Mouse (Mus musculus) embryonic facial prominence, embryonic 13.5 days (tissue): ENCODE results near the gene Rpl9-ps6. TPM values are rescaled to one million over a fixed set of nuclear protein-coding genes. Genes with fewer than 3 reads are reported as not detected.

ENCODE experiments used
- ATAC-seq: fragments of 200-750 bp; cut with Nextera tagmentation; 2 replicates; pipeline ENCODE4 v1.8.0; 2017; ENCODE audit warnings: low read depth; ENCODE audit not compliant: insufficient number of reproducible peaks, insufficient read depth, low FRiP score, low TSS enrichment
- H3K27ac ChIP-seq: fragments of 300-500 bp; sonication (generic); 2 replicates; pipeline ENCODE4 v1.5.1; 2015; ENCODE audit warnings: moderate library complexity, mild to moderate bottlenecking, inconsistent platforms
- H3K27me3 ChIP-seq: fragments of 300-500 bp; sonication (generic); 2 replicates; pipeline ENCODE4 v1.6.1; 2015; ENCODE audit warnings: mild to moderate bottlenecking, inconsistent platforms
- H3K36me3 ChIP-seq: fragments of 300-500 bp; sonication (generic); 2 replicates; pipeline ENCODE4 v1.6.1; 2015; ENCODE audit warnings: mild to moderate bottlenecking, inconsistent platforms
- H3K4me1 ChIP-seq: fragments of 300-500 bp; sonication (generic); 2 replicates; pipeline ENCODE4 v1.6.1; 2015; ENCODE audit warnings: inconsistent platforms
- H3K4me2 ChIP-seq: fragments of 300-500 bp; sonication (generic); 2 replicates; pipeline ENCODE4 v1.6.1; 2015; ENCODE audit warnings: moderate library complexity, mild to moderate bottlenecking, inconsistent platforms
- H3K4me3 ChIP-seq: fragments of 300-500 bp; sonication (generic); 2 replicates; pipeline ENCODE4 v1.5.1; 2015; ENCODE audit warnings: mild to moderate bottlenecking, inconsistent platforms
- H3K9ac ChIP-seq: fragments of 300-500 bp; sonication (generic); 2 replicates; pipeline ENCODE4 v1.6.1; 2015; ENCODE audit warnings: mild to moderate bottlenecking, inconsistent platforms
- H3K9me3 ChIP-seq: fragments of 300-500 bp; sonication (generic); 2 replicates; pipeline ENCODE4 v1.6.1; 2016; ENCODE audit warnings: inconsistent platforms
- WGBS: fragments of 180-500 bp; shearing (Covaris S2); methylation state at CpG from one replicate; pipeline ENCODE4 v1.1.7; 2015; ENCODE audit warnings: mixed read lengths; 5-methylcytosine and 5-hydroxymethylcytosine counted together
- polyA plus RNA-seq: library from polyadenylated mRNA; unstranded; fragments of >200 nt; fragmentation: Nextera tagmentation; extraction: Ambion mirVana; gene quantifications from 2 replicates; pipeline ENCODE4 v1.2.1, GENCODE M21; 2015

Gene Rpl9-ps6
- polyA plus RNA-seq, 1 experiment from 2014 or later = 151 TPM

- H3K9ac ChIP-seq = no peak overlapping the region
- H3K4me1 ChIP-seq = no peaks in the 10 kb centered on the region
- no peak overlapping the region for H3K27ac ChIP-seq
- no peak for ATAC-seq
- WGBS = 77% methylated on average over 4 of the region's 4 CpGs
- H3K4me2 ChIP-seq = no peak overlapping the region
- no peaks in the 10 kb centered on the region for H3K36me3 ChIP-seq
- H3K27me3 ChIP-seq = no peaks in the 10 kb centered on the region
- peaks cover 3% of the 10 kb centered on the region; the same call in 1 of the 2 replicates for H3K9me3 ChIP-seq
- H3K4me3 ChIP-seq = no peak overlapping the region
These were observed 14.1 kb downstream of the Rpl9-ps6 start for GRCm38 (mm10) chr19:32452231-32452630.

DNA sequence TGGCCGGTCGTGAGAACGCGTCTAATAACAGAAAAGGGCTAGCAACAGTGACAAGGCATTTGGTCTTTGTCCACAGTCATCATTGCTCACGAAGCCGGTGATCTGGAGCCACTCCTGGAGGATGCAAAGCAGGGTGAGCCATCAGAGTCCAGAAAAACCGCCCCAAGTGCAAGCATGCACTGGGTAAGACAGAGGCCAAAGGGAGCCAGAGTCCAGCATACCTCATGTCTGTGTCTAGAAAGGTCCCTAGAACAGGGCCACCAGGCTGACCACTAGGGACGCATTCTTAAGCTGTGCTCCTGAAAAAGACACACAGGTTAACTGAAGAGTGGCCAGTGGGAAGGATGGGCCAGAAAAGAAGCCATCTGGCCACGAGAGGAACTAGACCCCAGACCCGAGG, 17.4 kb downstream of the Rpl9-ps6 start:
- Histone ChIP-seq H3K4me3 (no peak overlapping the region), H3K4me2 (no peak overlapping the region), H3K36me3 (no peaks in the 10 kb centered on the region), H3K9ac (no peak overlapping the region), H3K9me3 (peaks cover 3% of the 10 kb centered on the region; the same call in 1 of the 2 replicates), H3K4me1 (no peaks in the 10 kb centered on the region), H3K27me3 (no peaks in the 10 kb centered on the region), H3K27ac (no peak overlapping the region)
- ATAC-seq = no peak
- 96% methylated on average over 10 of the region's 10 CpGs for WGBS

DNA sequence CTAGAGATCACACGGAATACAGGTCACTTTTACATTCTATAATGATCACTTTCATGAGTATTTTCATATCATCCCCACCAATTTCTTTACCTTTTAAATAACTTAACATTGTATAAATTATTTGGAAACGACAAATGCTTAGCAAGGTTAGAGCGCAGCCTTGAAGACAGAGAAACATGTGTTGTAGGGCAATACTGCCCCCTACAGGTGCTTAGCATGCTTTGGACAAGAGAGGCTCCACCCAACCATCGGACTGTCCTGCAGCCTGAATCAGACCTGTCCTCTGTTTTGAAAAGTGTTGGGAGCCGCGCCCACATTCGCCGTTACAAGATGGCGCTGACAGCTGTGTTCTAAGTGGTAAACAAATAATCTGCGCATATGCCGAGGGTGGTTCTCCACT, 24.8 kb downstream of the Rpl9-ps6 start:
- no peaks in the 10 kb centered on the region for H3K36me3 ChIP-seq
- no peak overlapping the region for H3K9ac ChIP-seq
- no peak overlapping the region for H3K4me3 ChIP-seq
- 95% methylated on average over 9 of the region's 11 CpGs for WGBS
- H3K27ac ChIP-seq = no peak overlapping the region
- no peaks in the 10 kb centered on the region for H3K27me3 ChIP-seq
- no peak overlapping the region for H3K4me2 ChIP-seq
- peaks cover 5% of the 10 kb centered on the region; the same call in 1 of the 2 replicates for H3K9me3 ChIP-seq
- ATAC-seq = no peak
- no peaks in the 10 kb centered on the region for H3K4me1 ChIP-seq

- Histone ChIP-seq H3K9me3 (peaks cover 5% of the 10 kb centered on the region; the same call in 1 of the 2 replicates), H3K4me2 (no peak overlapping the region), H3K9ac (no peak overlapping the region), H3K36me3 (no peaks in the 10 kb centered on the region), H3K4me3 (no peak overlapping the region), H3K4me1 (no peaks in the 10 kb centered on the region), H3K27me3 (no peaks in the 10 kb centered on the region), H3K27ac (no peak overlapping the region)
- WGBS = 86% methylated on average over 2 of the region's 2 CpGs
- ATAC-seq = no peak
These were observed 27.0 kb downstream of the Rpl9-ps6 start for GRCm38 (mm10) chr19:32439356-32439755.

DNA sequence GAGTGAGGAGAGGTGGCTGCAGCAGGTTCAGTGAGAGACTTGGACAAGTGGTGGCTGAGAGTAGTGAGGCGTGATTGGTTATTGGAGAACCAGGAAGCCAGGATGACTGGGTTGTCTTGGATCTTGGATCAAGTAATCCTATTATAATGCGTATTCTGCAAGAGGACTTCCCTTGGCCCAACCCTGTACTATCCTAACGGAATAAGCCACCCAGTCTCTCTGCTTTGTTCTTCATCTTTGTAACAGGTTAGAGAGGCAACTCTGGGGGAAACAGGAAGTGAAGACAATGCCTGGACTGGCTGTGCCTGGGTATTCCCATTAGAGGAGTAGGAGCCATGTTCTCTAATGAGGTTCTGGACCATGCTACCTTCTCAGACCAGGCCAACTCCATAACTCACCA, 40.5 kb downstream of the Rpl9-ps6 start:
- no peak for ATAC-seq
- Histone ChIP-seq H3K27ac (no peak overlapping the region), H3K9ac (no peak overlapping the region), H3K4me2 (no peak overlapping the region), H3K36me3 (no peaks in the 10 kb centered on the region), H3K27me3 (no peaks in the 10 kb centered on the region), H3K4me1 (no peaks in the 10 kb centered on the region), H3K4me3 (no peak overlapping the region), H3K9me3 (no peaks in the 10 kb centered on the region)
- 85% methylated on average over 3 of the region's 3 CpGs for WGBS

GRCm38 (mm10) chr19:32424706-32425105, 41.7 kb downstream of the Rpl9-ps6 start:
- H3K4me2 ChIP-seq = no peak overlapping the region
- H3K27ac ChIP-seq = no peak overlapping the region
- H3K4me3 ChIP-seq = no peak overlapping the region
- no peaks in the 10 kb centered on the region for H3K4me1 ChIP-seq
- H3K36me3 ChIP-seq = no peaks in the 10 kb centered on the region
- ATAC-seq = no peak; the same call in 1 of the 2 replicates
- WGBS = 88% methylated on average over 3 of the region's 3 CpGs
- no peak overlapping the region for H3K9ac ChIP-seq
- no peaks in the 10 kb centered on the region for H3K27me3 ChIP-seq
- H3K9me3 ChIP-seq = no peaks in the 10 kb centered on the region

DNA sequence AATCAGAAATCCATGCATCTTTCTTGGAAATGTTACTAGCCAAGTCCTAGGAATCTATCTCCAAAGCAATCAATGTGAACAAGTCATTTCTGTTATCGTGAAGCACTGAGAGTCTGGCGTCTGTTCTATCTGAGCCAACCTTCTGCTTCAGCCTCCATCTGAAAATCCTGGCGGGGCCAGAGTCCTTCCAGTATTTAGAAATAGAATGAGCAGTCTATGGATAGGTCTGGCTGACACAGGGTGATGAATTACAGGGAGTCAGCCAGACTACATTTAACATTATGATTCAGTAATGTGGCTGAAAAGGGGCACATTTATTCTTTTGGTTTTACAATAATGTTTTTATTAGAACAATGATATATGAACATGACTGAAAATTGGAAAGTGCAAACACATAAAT, 47.3 kb downstream of the Rpl9-ps6 start:
- Histone ChIP-seq H3K9me3 (no peaks in the 10 kb centered on the region), H3K27ac (no peak overlapping the region), H3K4me1 (no peaks in the 10 kb centered on the region), H3K36me3 (no peaks in the 10 kb centered on the region), H3K4me3 (no peak overlapping the region), H3K9ac (no peak overlapping the region), H3K4me2 (no peak overlapping the region), H3K27me3 (no peaks in the 10 kb centered on the region)
- WGBS = 77% methylated on average over 3 of the region's 3 CpGs
- no peak for ATAC-seq

DNA sequence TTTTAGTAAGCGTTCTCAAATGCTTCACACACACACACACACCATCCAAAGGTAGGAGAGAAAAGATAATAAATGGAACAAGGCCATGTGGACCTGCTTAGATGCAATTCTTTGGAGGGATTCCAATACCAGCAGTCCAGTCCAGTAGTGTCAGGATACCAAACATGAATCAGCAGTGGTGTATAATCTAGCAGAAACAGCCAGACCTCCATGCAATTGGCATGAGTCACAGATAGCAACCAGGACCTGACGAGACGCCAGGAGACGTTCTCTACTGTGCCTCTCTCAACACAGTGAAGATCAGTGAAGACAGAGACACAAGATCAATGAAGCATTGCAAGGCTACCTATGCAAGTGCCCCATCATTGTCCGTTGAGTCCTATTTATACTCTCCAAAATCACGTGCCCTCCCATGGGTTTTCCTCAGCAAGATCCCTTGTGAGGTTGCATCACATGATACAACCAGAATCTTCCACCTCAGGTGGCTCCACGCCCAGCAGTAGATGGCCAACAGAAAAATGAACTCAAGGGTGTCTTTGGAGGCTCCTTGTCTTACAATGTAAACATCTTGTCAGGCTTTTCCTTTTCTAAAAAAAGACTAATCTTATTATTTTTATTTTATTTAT, 49.6 kb downstream of the Rpl9-ps6 start:
- no peak overlapping the region for H3K4me3 ChIP-seq
- H3K36me3 ChIP-seq = no peaks in the 10 kb centered on the region
- H3K27ac ChIP-seq = no peak overlapping the region
- H3K4me2 ChIP-seq = no peak overlapping the region
- ATAC-seq = no peak
- H3K4me1 ChIP-seq = no peaks in the 10 kb centered on the region
- H3K27me3 ChIP-seq = no peaks in the 10 kb centered on the region
- H3K9me3 ChIP-seq = no peaks in the 10 kb centered on the region
- H3K9ac ChIP-seq = no peak overlapping the region
- 91% methylated on average over 7 of the region's 7 CpGs for WGBS

Other genes starting within 250 kb of the Rpl9-ps6 start
- gene Sgms1, start 76.9 kb downstream of the Rpl9-ps6 start, polyA plus RNA-seq = 28.8 and 35.6 TPM in 2 replicates
- gene Minpp1, start 19.2 kb upstream of the Rpl9-ps6 start, polyA plus RNA-seq = 61.5 and 69.1 TPM in 2 replicates
- 18.4 and 25.8 TPM in 2 replicates for gene Papss2, start 129.2 kb upstream of the Rpl9-ps6 start, polyA plus RNA-seq